Mouse (Mus musculus) CD4-positive, CD25-positive, alpha-beta regulatory T cell, adult 9 weeks (primary cell): Measurements from ENCODE around the gene Nudt6. TPM values are rescaled to one million over a fixed set of nuclear protein-coding genes. Genes with fewer than 3 reads are reported as not detected.

ENCODE experiments used
- polyA plus RNA-seq: library from polyadenylated mRNA; unstranded; fragments of 100-300 nt; shearing (Covaris generic); gene quantifications from one replicate; pipeline ENCODE4 v1.2.1, GENCODE M21; 2017

The Nudt6 gene
- 22.3 TPM for polyA plus RNA-seq

DNA sequence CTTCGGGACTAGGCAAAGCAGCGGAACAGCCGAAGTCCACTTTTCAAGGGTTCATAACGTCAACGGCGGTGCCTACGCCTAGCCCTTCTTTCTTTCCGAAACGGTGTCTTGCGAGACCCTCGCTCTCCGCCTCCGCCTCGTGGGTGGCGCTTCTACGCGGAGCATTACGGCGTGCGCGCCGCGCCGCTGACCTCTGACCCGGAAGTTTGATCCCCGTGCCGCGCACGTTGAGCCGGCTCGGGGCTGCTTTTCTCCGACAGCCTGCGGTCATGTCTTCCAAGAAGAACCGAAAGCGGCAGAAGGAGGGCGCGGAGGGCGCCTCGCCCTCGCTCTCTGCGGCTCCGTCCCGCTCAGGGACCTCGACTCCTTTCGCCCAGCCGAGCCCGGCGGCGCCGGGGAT is at the start of gene Nudt6:
Gene Nudt6 (minus strand): TSS at position 140 of the 400 bp plus-strand sequence.

DNA sequence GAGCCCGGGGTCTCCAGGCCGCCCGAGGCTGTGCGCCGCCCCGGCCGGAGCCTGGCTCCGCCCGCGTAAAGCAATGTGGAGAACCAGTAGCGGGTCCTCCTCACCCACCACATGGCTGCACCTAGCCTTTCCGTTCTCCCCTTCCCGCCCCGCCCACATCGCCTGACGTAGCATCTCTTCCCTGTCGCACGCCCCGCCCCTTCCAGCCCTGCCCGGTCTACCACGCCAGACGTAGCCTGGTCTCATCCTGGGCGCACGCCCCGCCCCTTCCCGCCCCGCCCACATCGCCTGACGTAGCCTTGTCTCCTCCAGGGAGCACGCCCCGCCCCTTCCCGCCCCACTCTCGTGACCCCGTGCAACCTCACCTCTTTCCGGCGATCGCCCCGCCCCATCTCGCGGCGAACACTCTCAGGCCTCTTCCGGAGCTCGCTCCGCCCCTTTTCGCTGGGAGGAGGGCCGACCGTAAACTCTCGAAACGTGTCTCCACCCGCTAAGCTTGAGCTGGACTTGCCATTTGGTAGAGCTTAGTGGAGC is 486 bp downstream of the Nudt6 start, which contains the start of gene Spata5:
Gene Spata5 (plus strand): TSS at position 439 of the 534 bp plus-strand sequence.

Other genes with a start within 250 kb of the Nudt6 start
- gene Il21, start 187.6 kb downstream of the Nudt6 start, polyA plus RNA-seq = 7.4 TPM
- 6.5 TPM for gene Bbs12, start 107.7 kb downstream of the Nudt6 start, polyA plus RNA-seq
- 1.0 TPM for gene Cetn4, start 107.5 kb downstream of the Nudt6 start, polyA plus RNA-seq
- gene Fgf2, start 71.9 kb downstream of the Nudt6 start, polyA plus RNA-seq = 3.3 TPM
- gene Spata5, start 315 bp downstream of the Nudt6 start, polyA plus RNA-seq = 42.9 TPM
- 10.0 TPM for gene Spry1, start 219.7 kb upstream of the Nudt6 start, polyA plus RNA-seq